Mouse (Mus musculus) megakaryocyte, embryonic 14.5 days (primary cell): ENCODE data around the gene Slc25a48.

ENCODE experiments used
- FLI1 ChIP-seq: IDR thresholded peaks from 2 replicates; pipeline ENCODE4 v1.6.1; 2012; ENCODE audit warnings: low read length, inconsistent platforms, mixed read lengths
- GATA1 ChIP-seq: IDR thresholded peaks from 3 replicates; pipeline ENCODE4 v1.6.1; 2012; ENCODE audit warnings: mixed read lengths, low read length, inconsistent platforms, borderline replicate concordance

DNA sequence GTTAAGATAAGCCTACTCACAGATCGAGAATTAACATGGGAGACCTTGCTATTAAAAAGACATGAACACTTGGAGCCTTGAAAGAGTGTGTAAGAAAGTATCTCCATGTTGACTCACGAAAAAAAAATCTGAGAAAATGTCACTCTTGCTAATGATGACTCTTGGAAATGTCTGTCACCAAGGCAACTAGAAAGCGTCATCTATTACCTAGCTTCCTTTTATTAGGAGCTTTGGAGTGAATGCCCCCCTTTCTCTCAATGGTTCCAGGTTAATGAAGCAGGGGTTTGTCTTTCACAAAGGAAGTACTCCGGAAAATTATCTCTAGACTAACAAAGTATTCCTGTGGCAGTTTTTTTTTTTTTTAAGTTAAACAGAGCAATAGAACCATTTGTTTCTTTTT, 78.2 kb downstream of the Slc25a48 start:
- TF ChIP-seq GATA1 (no peak), FLI1 (no peak)
